Mouse (Mus musculus) spleen, adult 2 months (tissue): ENCODE measurements at regions not wholly inside any gene's neighbourhood (a gene's known extent, or its start where the extent isn't known, plus 50 kb on each side); places are given as distances from the start of the nearest gene placed in this dataset.

ENCODE experiments used
- DNase-seq, 2 experiments: peaks; one replicate each; pipeline versions ENCODE4 v3.0.0 to v3.0.0-alpha.2; 2012 to 2021; ENCODE audit warnings: low spot score in 2 of 2, low read depth in 1 of 2
- H3K27ac ChIP-seq: fragments of 200-500 bp; 2 replicates; pipeline ENCODE4 v1.5.1; 2012; ENCODE audit warnings: low read length, inconsistent platforms; ENCODE audit not compliant: insufficient read depth
- H3K27me3 ChIP-seq: fragments of 200-500 bp; 2 replicates; pipeline ENCODE4 v1.6.1; 2012; ENCODE audit warnings: mild to moderate bottlenecking, moderate library complexity, low read length, inconsistent platforms; ENCODE audit not compliant: control insufficient read depth, insufficient read depth
- H3K36me3 ChIP-seq: fragments of 200-500 bp; 2 replicates; pipeline ENCODE4 v1.6.1; 2012; ENCODE audit warnings: mild to moderate bottlenecking, low read length, inconsistent platforms; ENCODE audit not compliant: control insufficient read depth, insufficient read depth
- H3K4me1 ChIP-seq: fragments of 200-500 bp; 2 replicates; pipeline ENCODE4 v1.6.1; 2011; ENCODE audit warnings: inconsistent platforms; ENCODE audit not compliant: control insufficient read depth, insufficient read depth, insufficient read length
- H3K4me3 ChIP-seq: fragments of 200-500 bp; 2 replicates; pipeline ENCODE4 v1.5.1; 2011; ENCODE audit warnings: mild to moderate bottlenecking, inconsistent platforms; ENCODE audit not compliant: insufficient read depth, insufficient read length; ENCODE audit errors: extremely low read depth
- CTCF ChIP-seq: fragments of 200-500 bp; IDR thresholded peaks from 2 replicates; pipeline ENCODE4 v1.5.1; 2011; ENCODE audit warnings: mild to moderate bottlenecking, inconsistent platforms; ENCODE audit not compliant: insufficient read depth, insufficient read length, insufficient replicate concordance; ENCODE audit errors: extremely low read depth
- POLR2A ChIP-seq: fragments of 200-500 bp; IDR thresholded peaks from 2 replicates; pipeline ENCODE4 v1.6.1; 2011; ENCODE audit warnings: low read depth, low read length, inconsistent platforms
- WGBS: fragments of 180-500 bp; shearing (Covaris S2); methylation state at CpG from one replicate; pipeline ENCODE4 v1.1.7; 2018; 5-methylcytosine and 5-hydroxymethylcytosine counted together

DNA sequence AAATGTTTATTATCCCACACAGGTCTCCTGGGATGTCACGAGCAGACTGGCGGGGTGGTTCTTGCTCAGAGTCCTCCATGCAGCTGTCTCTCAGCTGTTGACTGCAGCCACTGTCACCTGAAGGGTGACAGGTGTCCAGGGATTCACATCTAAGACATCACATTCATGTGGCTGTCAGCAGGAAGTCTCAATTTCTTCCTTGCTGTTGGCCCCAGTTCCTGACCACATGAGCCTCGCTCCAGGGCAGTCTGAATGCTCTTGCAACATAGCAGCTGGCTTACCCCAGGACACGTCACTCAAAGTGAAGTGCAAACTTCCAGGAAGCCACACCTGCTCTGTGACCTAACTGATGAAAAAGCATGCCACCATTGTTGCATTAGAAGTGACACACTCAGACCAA is 402.5 kb downstream of the Sorl1 start:
- no peaks in the 10 kb centered on the region for H3K27me3 ChIP-seq
- 55% methylated on average over 4 of the region's 4 CpGs for WGBS
- H3K4me3 ChIP-seq: no peak overlapping the region
- no peak overlapping the region for H3K27ac ChIP-seq
- TF ChIP-seq CTCF (no peak), POLR2A (no peak)
- no peaks in the 10 kb centered on the region for H3K4me1 ChIP-seq
- DNase-seq: no peak
- no peaks in the 10 kb centered on the region for H3K36me3 ChIP-seq

GRCm38 (mm10) chr9:41715231-41715630 is 408.9 kb downstream of the Sorl1 start:
- no peak for TF ChIP-seq CTCF
- TF ChIP-seq POLR2A: no peak
- no peaks in the 10 kb centered on the region for H3K27me3 ChIP-seq
- no peaks in the 10 kb centered on the region for H3K36me3 ChIP-seq
- H3K4me1 ChIP-seq: no peaks in the 10 kb centered on the region
- DNase-seq: no peak
- no peak overlapping the region for H3K4me3 ChIP-seq
- H3K27ac ChIP-seq: no peak overlapping the region

DNA sequence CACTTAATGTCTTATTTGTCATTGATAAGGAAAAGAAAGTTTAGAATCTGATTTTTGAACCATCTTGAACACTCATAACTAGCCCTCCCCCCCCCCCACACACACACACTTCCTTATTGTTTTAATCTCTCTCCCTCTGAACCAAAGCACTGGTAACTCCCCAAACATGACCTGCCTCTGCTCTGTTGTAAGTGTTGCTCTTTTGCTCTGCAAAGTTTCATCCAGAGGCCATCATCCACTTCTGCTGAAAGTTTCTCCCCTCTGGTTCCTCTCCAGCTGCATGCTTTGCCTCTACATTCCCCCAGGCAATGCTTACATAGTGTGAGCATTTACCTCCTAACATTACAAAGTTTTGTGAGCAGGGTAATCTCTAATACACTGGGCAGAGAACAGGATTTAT is 418.1 kb downstream of the Sorl1 start:
- DNase-seq: no peak
- Histone ChIP-seq H3K4me1 (no peaks in the 10 kb centered on the region), H3K36me3 (no peaks in the 10 kb centered on the region), H3K27ac (no peak overlapping the region), H3K4me3 (no peak overlapping the region), H3K27me3 (no peaks in the 10 kb centered on the region)
- TF ChIP-seq POLR2A (no peak), CTCF (no peak)

DNA sequence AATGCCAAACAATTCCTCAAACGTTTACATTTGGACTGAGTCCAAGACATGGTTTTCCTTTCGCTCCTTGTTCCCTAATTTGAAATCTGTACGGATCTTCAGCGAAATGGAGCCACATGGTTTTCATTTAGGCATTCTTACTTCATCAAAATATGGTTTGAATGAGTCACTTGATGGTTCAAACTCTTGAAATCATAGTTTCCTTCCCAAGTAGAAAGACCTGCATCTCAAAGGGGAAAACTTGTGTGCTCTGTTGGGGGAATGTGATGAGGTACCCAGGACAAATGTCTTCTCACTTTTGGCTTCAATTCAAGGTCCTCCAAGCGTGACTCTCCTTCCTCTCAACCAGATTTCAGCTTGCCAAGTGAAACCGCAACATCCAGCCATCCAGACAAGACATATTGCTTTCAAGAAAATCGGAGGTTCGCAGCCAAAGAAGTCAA is 418.6 kb downstream of the Sorl1 start:
- WGBS: 67% methylated on average over 8 of the region's 8 CpGs
- Histone ChIP-seq H3K27ac (no peak overlapping the region), H3K4me3 (no peak overlapping the region), H3K4me1 (no peaks in the 10 kb centered on the region), H3K27me3 (no peaks in the 10 kb centered on the region), H3K36me3 (no peaks in the 10 kb centered on the region)
- TF ChIP-seq POLR2A: no peak
- no peak for TF ChIP-seq CTCF
- DNase-seq: no peak

DNA sequence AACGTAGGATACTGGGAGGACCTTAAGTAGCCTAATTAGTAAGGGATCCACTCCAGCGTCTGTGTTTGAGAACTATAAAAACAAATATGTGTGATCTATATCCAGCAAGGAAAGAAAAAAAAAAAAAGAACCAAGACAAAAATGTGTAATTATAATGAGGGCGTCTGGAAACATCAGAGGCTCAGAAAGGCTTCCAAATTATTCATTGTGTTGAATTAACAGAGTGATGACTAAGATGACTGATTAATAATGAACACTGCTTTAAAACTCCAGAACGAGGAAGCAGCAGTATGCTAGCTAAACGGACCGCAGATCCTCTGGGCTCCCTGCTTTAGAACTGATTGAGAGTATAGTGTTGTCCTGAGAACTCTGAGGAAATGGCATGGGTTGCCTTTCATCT is 421.0 kb downstream of the Sorl1 start:
- Histone ChIP-seq H3K4me3 (no peak overlapping the region), H3K4me1 (no peaks in the 10 kb centered on the region), H3K27ac (no peak overlapping the region), H3K27me3 (no peaks in the 10 kb centered on the region), H3K36me3 (no peaks in the 10 kb centered on the region)
- DNase-seq: no peak
- WGBS: 79% methylated on average over 6 of the region's 6 CpGs
- TF ChIP-seq POLR2A (no peak), CTCF (no peak)

- Histone ChIP-seq H3K4me3 (no peak overlapping the region), H3K36me3 (no peaks in the 10 kb centered on the region), H3K4me1 (no peaks in the 10 kb centered on the region), H3K27me3 (no peaks in the 10 kb centered on the region), H3K27ac (no peak overlapping the region)
- 52% methylated on average over 6 of the region's 6 CpGs for WGBS
- TF ChIP-seq POLR2A (no peak), CTCF (no peak)
- no peak for DNase-seq
These were observed 423.4 kb downstream of the Sorl1 start for GRCm38 (mm10) chr9:41700683-41701082.

DNA sequence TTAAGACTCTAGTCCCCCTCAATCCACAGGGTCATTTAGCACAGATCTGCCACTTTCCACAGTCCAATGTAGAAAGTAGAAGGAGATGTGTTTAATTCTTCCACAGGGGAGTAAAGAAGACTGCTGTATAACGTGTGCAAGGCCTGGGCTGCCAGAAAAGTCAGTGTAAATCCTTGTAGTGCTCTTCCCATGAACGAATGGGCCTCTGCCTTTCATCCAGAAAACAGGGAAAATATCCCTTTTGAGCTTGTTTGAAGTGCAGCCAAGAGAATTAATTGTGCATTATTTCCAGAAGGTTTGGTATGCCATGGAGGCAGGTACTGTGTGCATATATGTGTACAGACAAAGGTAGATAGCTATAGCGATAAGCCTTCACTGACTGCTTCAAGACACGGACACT is 425.1 kb downstream of the Sorl1 start:
- H3K36me3 ChIP-seq: no peaks in the 10 kb centered on the region
- DNase-seq: no peak
- 84% methylated on average over 4 of the region's 4 CpGs for WGBS
- H3K4me3 ChIP-seq: no peak overlapping the region
- no peak for TF ChIP-seq CTCF
- TF ChIP-seq POLR2A: no peak
- no peaks in the 10 kb centered on the region for H3K27me3 ChIP-seq
- H3K4me1 ChIP-seq: no peaks in the 10 kb centered on the region
- no peak overlapping the region for H3K27ac ChIP-seq
